Mouse (Mus musculus) heart, embryonic 10.5 days (tissue): Measurements from ENCODE around the gene Phldb1. TPM values are rescaled to one million over a fixed set of nuclear protein-coding genes. Genes with fewer than 3 reads are reported as not detected.

Experiments used
- DNase-seq: peaks from one replicate; pipeline ENCODE4 v3.0.0-alpha.2; 2017; ENCODE audit warnings: low spot score
- H3K27ac ChIP-seq: fragments of 300-500 bp; sonication (generic); 2 replicates; pipeline ENCODE4 v1.5.1; 2016; ENCODE audit warnings: mild to moderate bottlenecking
- H3K27me3 ChIP-seq: fragments of 300-500 bp; sonication (generic); 2 replicates; pipeline ENCODE4 v1.6.1; 2016; ENCODE audit warnings: mild to moderate bottlenecking; ENCODE audit not compliant: poor library complexity, insufficient read depth, severe bottlenecking
- H3K36me3 ChIP-seq: fragments of 300-500 bp; sonication (generic); 2 replicates; pipeline ENCODE4 v1.6.1; 2016; ENCODE audit warnings: mild to moderate bottlenecking, moderate library complexity
- H3K4me1 ChIP-seq: fragments of 300-500 bp; sonication (generic); 2 replicates; pipeline ENCODE4 v1.6.1; 2016; ENCODE audit warnings: mild to moderate bottlenecking
- H3K4me3 ChIP-seq: fragments of 300-500 bp; sonication (generic); 2 replicates; pipeline ENCODE4 v1.5.1; 2016; ENCODE audit warnings: mild to moderate bottlenecking, moderate library complexity
- H3K9me3 ChIP-seq: fragments of 300-500 bp; sonication (generic); 2 replicates; pipeline ENCODE4 v1.6.1; 2016; ENCODE audit warnings: mild to moderate bottlenecking, moderate library complexity
- WGBS: fragments of 180-500 bp; shearing (Covaris S2); methylation state at CpG from one replicate; pipeline ENCODE4 v1.1.7; 2016; 5-methylcytosine and 5-hydroxymethylcytosine counted together
- polyA plus RNA-seq: library from polyadenylated mRNA; unstranded; fragments of >200 nt; fragmentation: Nextera tagmentation; extraction: Ambion mirVana; gene quantifications from 2 replicates; pipeline ENCODE4 v1.2.1, GENCODE M21; 2016

The Phldb1 gene
- polyA plus RNA-seq, 1 experiment from 2014 or later = 29.1 TPM

DNA sequence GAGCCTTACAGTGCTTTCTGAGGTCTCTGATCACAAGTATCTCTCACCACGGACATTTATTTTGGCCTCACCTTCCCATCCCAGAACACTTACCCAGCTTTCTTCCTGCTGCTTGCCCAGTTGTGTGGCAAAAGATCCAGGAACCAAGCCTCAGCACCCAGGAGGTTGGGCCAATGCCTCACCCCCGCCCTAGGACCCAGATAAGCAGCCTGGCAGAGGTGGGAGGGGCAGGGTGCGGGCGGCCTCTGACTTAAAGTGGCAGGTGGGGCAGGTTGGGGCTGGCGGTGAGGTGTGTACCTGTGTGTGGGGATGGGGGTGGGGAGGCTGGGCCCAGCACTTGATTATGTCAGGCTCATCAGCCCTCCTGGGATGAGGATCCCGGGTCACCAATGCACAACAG, 21.9 kb downstream of the Phldb1 start:
- H3K4me1 ChIP-seq = peaks cover 37% of the 10 kb centered on the region
- WGBS = 77% methylated on average over 6 of the region's 6 CpGs
- no peak overlapping the region for H3K27ac ChIP-seq
- peaks cover 87% of the 10 kb centered on the region for H3K36me3 ChIP-seq
- no peak overlapping the region for H3K4me3 ChIP-seq
- DNase-seq = no peak
- H3K9me3 ChIP-seq = no peaks in the 10 kb centered on the region
- peaks cover 2% of the 10 kb centered on the region; the same call in 1 of the 2 replicates for H3K27me3 ChIP-seq

DNA sequence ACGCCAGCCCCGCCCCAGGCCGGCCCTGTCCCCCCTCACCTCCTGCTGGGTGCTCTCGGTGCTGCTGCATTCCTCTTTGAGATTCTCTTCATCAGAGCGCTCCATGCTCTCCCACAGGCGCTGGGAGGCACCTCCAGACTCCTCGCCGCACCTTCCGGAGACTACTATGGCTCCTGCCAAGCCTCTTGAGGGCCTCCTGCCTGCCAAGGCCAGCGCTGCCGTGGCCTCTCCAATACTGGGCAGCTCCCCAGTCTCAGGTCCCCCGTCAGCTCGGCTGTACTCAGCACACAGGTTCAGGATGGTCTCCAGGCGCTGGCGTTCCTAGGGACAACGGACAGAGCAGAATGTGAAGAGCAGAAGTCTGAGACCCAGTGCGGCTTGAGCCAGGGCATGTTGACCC, 23.4 kb downstream of the Phldb1 start:
- peaks cover 10% of the 10 kb centered on the region for H3K27me3 ChIP-seq
- peaks cover 84% of the 10 kb centered on the region for H3K36me3 ChIP-seq
- no peak overlapping the region for H3K4me3 ChIP-seq
- no peak for DNase-seq
- WGBS = 64% methylated on average over 17 of the region's 17 CpGs
- H3K9me3 ChIP-seq = no peaks in the 10 kb centered on the region
- no peak overlapping the region for H3K27ac ChIP-seq
- H3K4me1 ChIP-seq = peaks cover 33% of the 10 kb centered on the region

DNA sequence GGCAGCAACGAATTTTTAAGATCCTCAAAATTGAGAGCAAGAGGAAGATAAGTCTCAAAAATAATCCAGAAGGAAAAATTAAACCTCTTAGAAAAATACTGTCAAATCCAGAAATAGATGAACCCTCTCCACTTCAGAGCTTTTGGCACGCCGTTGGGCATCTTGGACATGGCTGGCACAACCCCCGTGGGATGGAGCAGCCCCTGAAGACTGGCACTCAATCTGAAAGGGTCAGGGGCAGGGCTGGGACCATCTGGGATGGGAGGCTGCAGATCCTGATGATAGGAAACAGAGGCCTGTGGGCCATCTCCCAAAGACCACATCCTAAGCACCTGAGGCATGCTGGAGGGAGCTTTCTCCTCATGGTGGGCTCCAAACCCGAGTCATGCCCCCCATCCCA, 24.8 kb downstream of the Phldb1 start:
- H3K27me3 ChIP-seq = peaks cover 10% of the 10 kb centered on the region
- H3K4me3 ChIP-seq = no peak overlapping the region
- no peak for DNase-seq
- no peaks in the 10 kb centered on the region for H3K9me3 ChIP-seq
- 83% methylated on average over 5 of the region's 5 CpGs for WGBS
- H3K36me3 ChIP-seq = peaks cover 82% of the 10 kb centered on the region
- H3K27ac ChIP-seq = no peak overlapping the region
- peaks cover 33% of the 10 kb centered on the region for H3K4me1 ChIP-seq

DNA sequence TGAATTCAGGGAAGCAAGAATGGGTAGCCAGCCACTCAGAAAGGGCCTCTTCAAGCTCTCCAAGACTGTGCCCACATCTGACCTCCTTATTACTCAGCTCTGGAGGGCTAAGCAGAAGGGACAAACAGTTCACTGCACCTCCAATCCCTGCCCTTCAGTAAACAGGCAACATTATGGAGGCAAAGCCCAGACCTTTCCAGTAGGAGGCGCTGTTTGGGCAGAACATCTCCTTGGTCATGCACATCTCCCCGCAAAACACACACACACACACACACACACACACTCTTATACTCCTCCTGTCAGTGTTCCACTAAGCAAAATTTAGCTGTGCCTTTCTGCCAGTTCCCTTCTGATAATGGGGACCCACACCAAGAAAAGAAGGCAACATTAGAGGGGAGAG, 25.4 kb downstream of the Phldb1 start:
- H3K27me3 ChIP-seq = peaks cover 10% of the 10 kb centered on the region
- peaks cover 33% of the 10 kb centered on the region for H3K4me1 ChIP-seq
- no peak for DNase-seq
- peaks cover 82% of the 10 kb centered on the region for H3K36me3 ChIP-seq
- WGBS = 38% methylated on average over 2 of the region's 2 CpGs
- no peaks in the 10 kb centered on the region for H3K9me3 ChIP-seq
- H3K4me3 ChIP-seq = no peak overlapping the region
- H3K27ac ChIP-seq = no peak overlapping the region

DNA sequence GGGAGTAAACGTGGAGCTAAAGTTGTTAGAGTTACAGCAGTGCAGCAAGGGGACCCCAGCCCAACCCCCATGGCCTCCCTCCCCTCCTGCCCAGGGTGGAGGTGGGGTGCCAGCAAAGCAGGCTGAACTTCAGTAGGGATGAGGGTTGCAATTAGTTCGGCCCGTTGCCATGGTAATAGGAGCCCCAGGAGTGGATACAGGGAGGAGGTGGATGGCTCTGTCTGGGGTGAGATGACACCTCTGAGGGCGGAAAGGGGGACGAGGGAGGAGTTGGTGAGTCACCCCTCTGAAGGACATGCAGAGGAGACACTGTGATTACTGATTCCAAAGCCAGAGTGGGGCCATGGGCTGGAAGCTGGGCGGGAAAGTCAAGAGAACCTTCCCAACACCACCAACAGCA, 26.1 kb downstream of the Phldb1 start:
- Histone ChIP-seq H3K27me3 (peaks cover 10% of the 10 kb centered on the region), H3K36me3 (peaks cover 82% of the 10 kb centered on the region), H3K4me3 (peak overlapping the region; percentile 55), H3K9me3 (no peaks in the 10 kb centered on the region), H3K27ac (peak overlapping the region; percentile 48), H3K4me1 (peaks cover 33% of the 10 kb centered on the region)
- no peak for DNase-seq
- 20% methylated on average over 6 of the region's 6 CpGs for WGBS

DNA sequence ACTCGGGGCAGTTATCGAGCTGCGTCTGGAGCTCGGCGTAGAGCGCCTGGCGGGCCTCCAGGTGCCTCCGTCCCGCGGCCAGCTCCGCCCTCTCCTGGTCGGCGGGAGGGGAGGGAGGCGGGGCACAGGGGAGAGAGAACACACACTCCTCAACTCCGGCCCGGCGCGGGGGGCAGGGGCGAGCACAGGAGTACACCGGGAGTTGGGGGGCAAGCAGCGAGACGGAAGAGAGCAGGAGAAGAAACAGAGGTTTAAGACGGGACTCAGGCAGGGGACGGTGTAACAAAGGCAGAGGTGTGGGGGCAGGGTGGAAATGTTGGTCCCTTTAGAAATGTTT, 26.6 kb downstream of the Phldb1 start:
- Histone ChIP-seq H3K27ac (peak overlapping the region; percentile 48), H3K4me3 (peak overlapping the region; percentile 55), H3K4me1 (peaks cover 29% of the 10 kb centered on the region), H3K27me3 (peaks cover 10% of the 10 kb centered on the region), H3K36me3 (peaks cover 82% of the 10 kb centered on the region), H3K9me3 (no peaks in the 10 kb centered on the region)
- 5% methylated on average over 24 of the region's 24 CpGs for WGBS
- DNase-seq = peak; percentile 85

DNA sequence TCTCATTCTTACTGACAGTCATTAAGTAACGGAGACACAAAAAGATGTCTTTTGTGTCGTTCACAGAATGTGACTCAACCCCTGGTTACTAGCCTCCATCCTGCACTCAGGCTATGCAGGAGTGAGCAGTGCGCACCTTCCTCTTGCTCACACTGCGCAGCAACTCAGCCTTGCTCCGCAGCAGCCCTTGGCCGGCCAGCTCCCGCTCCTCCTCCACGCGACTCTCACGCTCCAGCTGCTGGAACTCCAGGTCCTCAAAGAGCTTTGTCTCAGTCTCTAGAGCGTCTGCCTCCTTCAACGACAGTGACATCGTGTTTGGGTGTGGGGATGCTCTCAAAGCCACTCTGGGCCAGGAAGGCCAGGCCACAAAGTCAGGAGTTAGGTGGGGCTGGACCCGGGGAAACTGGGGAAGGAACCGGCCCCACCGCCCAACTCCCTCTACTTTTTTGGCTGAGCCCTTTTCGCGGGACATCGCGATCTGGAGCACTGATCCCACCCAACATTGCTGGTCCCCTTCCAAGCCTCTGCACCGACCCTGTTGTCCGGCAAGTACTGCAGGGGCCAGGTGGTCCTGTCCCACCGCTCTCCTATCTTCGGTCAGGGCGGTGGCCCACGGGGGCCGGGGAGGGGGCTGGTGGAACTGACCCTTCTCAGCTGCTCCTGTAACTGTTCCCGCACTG, 27.1 kb downstream of the Phldb1 start:
- H3K27me3 ChIP-seq = peaks cover 10% of the 10 kb centered on the region
- peaks cover 80% of the 10 kb centered on the region for H3K36me3 ChIP-seq
- 22% methylated on average over 28 of the region's 28 CpGs for WGBS
- peak overlapping the region; percentile 55 for H3K4me3 ChIP-seq
- peaks cover 26% of the 10 kb centered on the region for H3K4me1 ChIP-seq
- H3K27ac ChIP-seq = peak overlapping the region; percentile 48
- H3K9me3 ChIP-seq = no peaks in the 10 kb centered on the region
- no peak for DNase-seq

DNA sequence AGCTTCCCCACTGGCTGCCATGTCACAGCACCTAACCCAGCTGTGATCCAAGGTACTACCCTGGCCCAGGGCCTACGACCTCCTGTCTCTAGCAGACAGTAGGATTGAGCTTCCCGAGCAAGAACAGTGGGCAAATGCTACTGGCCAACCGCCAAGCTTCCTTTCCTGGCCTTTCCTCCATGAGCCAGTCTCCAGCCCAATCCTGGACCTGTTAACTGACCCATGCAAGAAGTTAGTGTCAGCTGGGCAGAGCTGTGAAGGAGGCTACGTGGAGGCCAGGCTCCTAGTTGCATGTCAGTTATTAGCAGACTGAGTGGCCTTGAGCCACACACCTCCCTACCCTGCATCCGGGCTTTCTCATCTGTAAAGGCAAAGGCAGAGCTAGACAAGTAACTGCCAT, 35.3 kb downstream of the Phldb1 start:
- no peak overlapping the region for H3K27ac ChIP-seq
- no peak overlapping the region for H3K4me3 ChIP-seq
- DNase-seq = no peak
- WGBS = 88% methylated on average over 5 of the region's 5 CpGs
- peaks cover 98% of the 10 kb centered on the region for H3K36me3 ChIP-seq
- 0 out of 2 replicates have a peak, but pooled peaks cover 2% of the 10 kb centered on the region for H3K4me1 ChIP-seq
- H3K27me3 ChIP-seq = no peaks in the 10 kb centered on the region
- no peaks in the 10 kb centered on the region for H3K9me3 ChIP-seq

DNA sequence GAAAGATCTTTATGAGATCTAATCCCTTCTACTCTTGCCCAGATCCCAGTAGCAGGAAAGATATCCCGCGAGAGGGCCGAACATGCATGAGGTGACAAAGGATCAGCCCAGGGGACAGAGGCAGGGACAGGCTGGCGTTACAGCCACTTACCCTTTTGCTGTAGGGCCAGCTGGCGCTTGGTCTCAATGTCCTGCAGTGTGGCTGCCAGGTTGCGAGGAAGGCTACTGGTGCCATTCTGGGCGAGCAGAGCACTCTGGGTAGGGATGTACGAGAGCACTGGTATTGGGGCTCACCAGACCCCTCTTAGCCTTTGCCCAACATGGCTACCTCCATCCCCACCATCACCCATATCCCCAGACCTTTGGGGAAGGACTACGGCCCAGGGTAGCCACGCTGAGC, 35.8 kb downstream of the Phldb1 start:
- H3K27ac ChIP-seq = no peak overlapping the region
- WGBS = 87% methylated on average over 10 of the region's 10 CpGs
- H3K9me3 ChIP-seq = no peaks in the 10 kb centered on the region
- H3K36me3 ChIP-seq = peaks cover 99% of the 10 kb centered on the region
- no peak for DNase-seq
- H3K4me1 ChIP-seq = 0 out of 2 replicates have a peak, but pooled peaks cover 2% of the 10 kb centered on the region
- no peak overlapping the region for H3K4me3 ChIP-seq
- H3K27me3 ChIP-seq = no peaks in the 10 kb centered on the region

DNA sequence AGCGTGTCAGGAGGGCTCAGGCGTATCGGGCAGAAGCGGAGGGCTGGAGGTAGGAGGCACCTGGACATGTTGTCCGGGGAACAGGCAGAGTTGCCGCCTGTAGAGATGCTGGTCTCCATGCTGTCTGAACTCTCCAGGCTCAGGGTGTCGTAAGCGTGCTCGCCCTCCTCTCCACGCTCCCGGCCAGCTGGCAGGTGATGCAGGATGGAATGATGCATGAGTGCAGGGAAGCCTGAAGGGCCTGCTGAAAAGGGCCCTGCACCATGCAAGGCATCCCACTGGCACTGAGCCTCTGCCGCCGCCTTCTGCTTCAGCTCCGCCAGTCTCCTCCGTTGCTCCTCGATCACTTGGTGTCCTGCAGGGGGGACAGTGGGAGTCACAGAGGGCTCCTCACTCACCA, 37.1 kb downstream of the Phldb1 start:
- WGBS = 93% methylated on average over 16 of the region's 16 CpGs
- no peak overlapping the region for H3K4me3 ChIP-seq
- peaks cover 100% of the 10 kb centered on the region for H3K36me3 ChIP-seq
- DNase-seq = no peak
- no peaks in the 10 kb centered on the region for H3K9me3 ChIP-seq
- peaks cover 2% of the 10 kb centered on the region; the same call in 1 of the 2 replicates for H3K4me1 ChIP-seq
- no peaks in the 10 kb centered on the region for H3K27me3 ChIP-seq
- H3K27ac ChIP-seq = no peak overlapping the region

DNA sequence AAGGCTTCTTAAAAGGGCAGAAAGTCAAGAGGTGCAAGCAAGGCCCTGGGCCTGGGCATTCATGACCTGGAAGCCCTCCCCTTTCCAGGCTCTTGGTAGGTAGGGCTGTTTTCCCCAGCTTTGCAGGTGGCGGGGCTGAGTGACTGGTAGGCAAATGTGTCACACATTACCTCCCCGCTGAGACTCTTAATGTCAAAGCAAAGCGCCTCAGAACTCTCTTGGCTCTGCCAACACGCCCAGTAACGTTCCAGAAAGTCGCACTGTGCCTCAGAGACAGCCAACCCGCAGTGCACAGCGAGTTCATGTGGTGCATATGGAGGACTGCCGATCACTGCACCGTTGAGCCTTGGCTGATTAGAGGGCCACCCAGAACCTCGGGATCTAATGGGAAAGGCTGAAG, 41.9 kb downstream of the Phldb1 start:
- DNase-seq = no peak
- Histone ChIP-seq H3K27me3 (no peaks in the 10 kb centered on the region), H3K4me3 (no peak overlapping the region), H3K4me1 (peaks cover 22% of the 10 kb centered on the region), H3K9me3 (no peaks in the 10 kb centered on the region), H3K27ac (no peak overlapping the region), H3K36me3 (peaks cover 91% of the 10 kb centered on the region)
- WGBS = 78% methylated on average over 11 of the region's 11 CpGs

DNA sequence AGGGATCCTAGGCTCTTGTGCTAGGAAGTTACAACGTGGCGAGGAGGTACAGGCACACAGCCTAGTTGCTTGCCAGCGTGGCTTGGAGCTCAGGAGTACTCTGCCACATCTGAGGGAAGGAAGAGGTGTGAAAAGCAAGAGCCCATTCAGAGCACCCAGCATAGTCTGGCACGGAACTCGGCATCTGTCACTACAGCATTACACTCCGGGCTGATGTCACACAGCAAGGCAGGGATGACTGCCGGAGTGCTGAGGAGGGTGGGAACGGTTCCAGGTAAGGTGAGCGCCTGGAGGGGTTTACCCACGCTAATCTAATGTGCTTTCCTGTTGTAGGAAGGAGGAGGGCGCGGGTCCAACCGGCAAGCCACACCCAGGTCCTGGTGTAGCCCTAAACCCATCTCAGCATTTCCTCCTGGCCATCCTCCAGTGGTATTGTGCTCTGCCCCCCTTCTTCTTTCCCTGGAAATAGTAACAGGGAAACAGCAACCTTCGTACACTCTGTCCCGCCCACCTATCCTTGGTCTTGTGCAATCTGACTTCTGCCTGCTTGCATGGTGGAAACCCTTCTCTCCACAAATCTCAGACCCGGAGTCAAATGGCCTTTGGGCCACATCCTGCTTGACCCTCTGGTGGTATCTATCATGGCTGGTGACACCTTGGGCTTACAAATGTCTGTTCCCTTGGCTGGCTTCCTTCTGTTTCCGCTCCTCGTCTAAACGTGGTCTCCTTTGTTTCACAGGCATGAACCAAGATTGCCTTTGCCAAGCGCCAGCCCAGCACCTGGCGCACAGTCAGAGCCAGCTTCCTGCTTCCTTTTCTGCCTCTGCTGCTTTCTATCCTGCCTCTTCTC, 43.1 kb downstream of the Phldb1 start:
- Histone ChIP-seq H3K27me3 (no peaks in the 10 kb centered on the region), H3K36me3 (peaks cover 91% of the 10 kb centered on the region), H3K9me3 (no peaks in the 10 kb centered on the region), H3K4me3 (no peak overlapping the region), H3K4me1 (peaks cover 25% of the 10 kb centered on the region), H3K27ac (peak overlapping the region; percentile 52; the same call in 1 of the 2 replicates)
- 66% methylated on average over 21 of the region's 21 CpGs for WGBS
- DNase-seq = no peak

DNA sequence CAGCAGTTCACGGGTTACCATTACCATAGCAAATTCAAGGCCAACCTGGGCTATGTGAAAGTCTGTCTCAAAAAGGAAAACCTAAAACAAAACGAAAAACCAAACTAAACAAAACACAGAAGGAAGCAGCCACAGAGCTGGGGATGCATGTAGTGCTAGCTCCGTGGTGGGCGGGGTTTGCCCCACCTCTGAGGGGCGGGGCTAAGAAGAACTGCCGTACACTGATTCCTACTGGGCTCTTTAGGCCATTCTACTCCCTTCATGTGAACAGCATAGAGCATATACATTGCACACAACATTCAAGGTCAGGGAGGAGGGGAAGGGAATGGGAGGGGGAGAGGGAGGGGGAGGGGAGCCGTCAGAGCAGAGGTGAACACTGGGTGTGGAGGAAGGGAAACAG, 44.4 kb downstream of the Phldb1 start:
- 44% methylated on average over 7 of the region's 7 CpGs for WGBS
- peaks cover 36% of the 10 kb centered on the region for H3K4me1 ChIP-seq
- H3K27ac ChIP-seq = no peak overlapping the region
- no peak for DNase-seq
- no peaks in the 10 kb centered on the region for H3K27me3 ChIP-seq
- no peaks in the 10 kb centered on the region for H3K9me3 ChIP-seq
- H3K36me3 ChIP-seq = peaks cover 85% of the 10 kb centered on the region
- no peak overlapping the region for H3K4me3 ChIP-seq
